Mouse (Mus musculus) hindbrain, embryonic 16.5 days (tissue): ENCODE data around the gene Osmr. TPM values are rescaled to one million over a fixed set of nuclear protein-coding genes. Genes with fewer than 3 reads are reported as not detected.
"Not testable (repeated sequence)": the region's sequence is repeated elsewhere in the genome, so short reads cannot be mapped to it uniquely, and the experiment has no call there.

Experiments
- ATAC-seq: fragments of 200-750 bp; cut with Nextera tagmentation; 2 replicates; pipeline ENCODE4 v1.8.0; 2017; ENCODE audit warnings: moderate TSS enrichment, moderate library complexity
- H3K27ac ChIP-seq: fragments of 300-500 bp; sonication (generic); 2 replicates; pipeline ENCODE4 v1.5.1; 2014; ENCODE audit warnings: low read depth, mild to moderate bottlenecking, control low read depth, low read length, moderate library complexity
- H3K27me3 ChIP-seq: fragments of 300-500 bp; sonication (generic); replicated peaks from 2 replicates; pipeline ENCODE4 v1.6.1; 2014; ENCODE audit warnings: low read length; ENCODE audit not compliant: control insufficient read depth, insufficient read depth
- H3K36me3 ChIP-seq: fragments of 300-500 bp; sonication (generic); 2 replicates; pipeline ENCODE4 v1.6.1; 2014; ENCODE audit warnings: mild to moderate bottlenecking, low read length, moderate library complexity, mixed read lengths; ENCODE audit not compliant: control insufficient read depth, insufficient read depth
- H3K4me1 ChIP-seq: fragments of 300-500 bp; sonication (generic); 2 replicates; pipeline ENCODE4 v1.6.1; 2014; ENCODE audit warnings: low read depth, low read length; ENCODE audit not compliant: control insufficient read depth, insufficient read depth
- H3K4me2 ChIP-seq: fragments of 300-500 bp; sonication (generic); 2 replicates; pipeline ENCODE4 v1.6.1; 2014; ENCODE audit warnings: mild to moderate bottlenecking, low read length, control low read depth, moderate library complexity
- H3K4me3 ChIP-seq: fragments of 300-500 bp; sonication (generic); 2 replicates; pipeline ENCODE4 v1.5.1; 2014; ENCODE audit warnings: mild to moderate bottlenecking, low read length, control low read depth, moderate library complexity
- H3K9ac ChIP-seq: fragments of 300-500 bp; sonication (generic); 2 replicates; pipeline ENCODE4 v1.6.1; 2014; ENCODE audit warnings: low read depth, mild to moderate bottlenecking, control low read depth, low read length, moderate library complexity
- H3K9me3 ChIP-seq: fragments of 300-500 bp; sonication (generic); 2 replicates; pipeline ENCODE4 v1.6.1; 2014; ENCODE audit warnings: mild to moderate bottlenecking, low read length, moderate library complexity; ENCODE audit not compliant: control insufficient read depth
- WGBS: fragments of 180-500 bp; shearing (Covaris S2); extraction: QIAGEN DNeasy Blood & Tissue Kit; methylation state at CpG from one replicate; pipeline ENCODE4 v1.1.7; 2014; 5-methylcytosine and 5-hydroxymethylcytosine counted together
- polyA plus RNA-seq: library from polyadenylated mRNA; unstranded; fragments of >200 nt; fragmentation: Nextera tagmentation; extraction: Ambion mirVana; gene quantifications from 2 replicates; pipeline ENCODE4 v1.2.1, GENCODE M21; 2015

The Osmr gene
- polyA plus RNA-seq, 1 experiment from 2014 or later, result 2.1 TPM

GRCm38 (mm10) chr15:6815807-6816206 is 59.0 kb downstream of the Osmr start:
- no peak overlapping the region for H3K9ac ChIP-seq
- 93% methylated on average over 4 of the region's 4 CpGs for WGBS
- H3K27ac ChIP-seq, result no peak overlapping the region
- no peaks in the 10 kb centered on the region for H3K36me3 ChIP-seq
- H3K4me1 ChIP-seq, result no peaks in the 10 kb centered on the region
- H3K4me2 ChIP-seq, result no peak overlapping the region
- H3K9me3 ChIP-seq, result peaks cover 5% of the 10 kb centered on the region; the same call in 1 of the 2 replicates
- no peaks in the 10 kb centered on the region for H3K27me3 ChIP-seq
- H3K4me3 ChIP-seq, result no peak overlapping the region
- no peak for ATAC-seq

- H3K4me2 ChIP-seq, H3K4me3 ChIP-seq: not testable (repeated sequence)
- WGBS, result 98% methylated on average over 8 of the region's 8 CpGs
Measured at GRCm38 (mm10) chr15:6801212-6801611, 73.6 kb downstream of the Osmr start.

GRCm38 (mm10) chr15:6792846-6793245 is 81.9 kb downstream of the Osmr start:
- no peaks in the 10 kb centered on the region for H3K4me1 ChIP-seq
- H3K27ac ChIP-seq, result no peak overlapping the region
- H3K27me3 ChIP-seq, result no peaks in the 10 kb centered on the region
- H3K36me3 ChIP-seq, result peaks cover 41% of the 10 kb centered on the region
- H3K9ac ChIP-seq, result no peak overlapping the region
- WGBS, result 83% methylated on average over 7 of the region's 7 CpGs
- H3K4me2 ChIP-seq, result no peak overlapping the region
- ATAC-seq, result no peak; the same call in 1 of the 2 replicates
- no peaks in the 10 kb centered on the region for H3K9me3 ChIP-seq
- no peak overlapping the region for H3K4me3 ChIP-seq

More at GRCm38 (mm10) chr15:6801212-6801611, 73.6 kb downstream of the Osmr start:
- not testable (repeated sequence) for H3K4me1 ChIP-seq, H3K9ac ChIP-seq, ATAC-seq, H3K9me3 ChIP-seq, H3K27ac ChIP-seq, H3K27me3 ChIP-seq
- peaks cover 11% of the 10 kb centered on the region; the same call in 1 of the 2 replicates for H3K36me3 ChIP-seq

GRCm38 (mm10) chr15:6791648-6792047 is 83.1 kb downstream of the Osmr start:
- no peaks in the 10 kb centered on the region for H3K4me1 ChIP-seq
- 83% methylated on average over 11 of the region's 11 CpGs for WGBS
- H3K27ac ChIP-seq, result no peak overlapping the region
- H3K9ac ChIP-seq, result no peak overlapping the region
- H3K4me3 ChIP-seq, result no peak overlapping the region
- no peaks in the 10 kb centered on the region for H3K27me3 ChIP-seq
- H3K4me2 ChIP-seq, result no peak overlapping the region
- H3K36me3 ChIP-seq, result peaks cover 51% of the 10 kb centered on the region
- H3K9me3 ChIP-seq, result no peaks in the 10 kb centered on the region
- ATAC-seq, result no peak

GRCm38 (mm10) chr15:6790011-6790410 is 84.8 kb downstream of the Osmr start:
- Histone ChIP-seq H3K4me2 (no peak overlapping the region), H3K36me3 (peaks cover 50% of the 10 kb centered on the region), H3K9me3 (no peaks in the 10 kb centered on the region), H3K27ac (no peak overlapping the region), H3K27me3 (no peaks in the 10 kb centered on the region), H3K4me1 (no peaks in the 10 kb centered on the region), H3K4me3 (no peak overlapping the region), H3K9ac (no peak overlapping the region)
- ATAC-seq, result no peak
- 97% methylated on average over 7 of the region's 7 CpGs for WGBS

- H3K9me3 ChIP-seq, result no peaks in the 10 kb centered on the region
- ATAC-seq, result no peak
- H3K4me2 ChIP-seq, result no peak overlapping the region
- H3K27me3 ChIP-seq, result no peaks in the 10 kb centered on the region
- H3K36me3 ChIP-seq, result peaks cover 50% of the 10 kb centered on the region
- no peak overlapping the region for H3K9ac ChIP-seq
- 95% methylated on average over 10 of the region's 10 CpGs for WGBS
- H3K27ac ChIP-seq, result no peak overlapping the region
- no peak overlapping the region for H3K4me3 ChIP-seq
- no peaks in the 10 kb centered on the region for H3K4me1 ChIP-seq
Measured at GRCm38 (mm10) chr15:6787236-6787635, 87.5 kb downstream of the Osmr start.

- no peaks in the 10 kb centered on the region for H3K4me1 ChIP-seq
- H3K9ac ChIP-seq, result no peak overlapping the region
- H3K27me3 ChIP-seq, result no peaks in the 10 kb centered on the region
- no peak overlapping the region for H3K4me2 ChIP-seq
- no peak for ATAC-seq
- WGBS, result 93% methylated on average over 10 of the region's 10 CpGs
- H3K36me3 ChIP-seq, result peaks cover 47% of the 10 kb centered on the region
- H3K4me3 ChIP-seq, result no peak overlapping the region
- no peaks in the 10 kb centered on the region for H3K9me3 ChIP-seq
- no peak overlapping the region for H3K27ac ChIP-seq
Measured at GRCm38 (mm10) chr15:6786212-6786611, 88.6 kb downstream of the Osmr start.

GRCm38 (mm10) chr15:6772265-6772664 is 102.5 kb downstream of the Osmr start:
- Histone ChIP-seq H3K4me2 (no peak overlapping the region), H3K9me3 (no peaks in the 10 kb centered on the region), H3K9ac (no peak overlapping the region), H3K36me3 (peaks cover 24% of the 10 kb centered on the region), H3K27me3 (no peaks in the 10 kb centered on the region), H3K4me3 (no peak overlapping the region), H3K4me1 (no peaks in the 10 kb centered on the region), H3K27ac (no peak overlapping the region)
- 94% methylated on average over 3 of the region's 3 CpGs for WGBS
- no peak for ATAC-seq
